Mouse (Mus musculus) hindbrain, embryonic 16.5 days (tissue): ENCODE measurements around the gene Fblim1. TPM values are rescaled to one million over a fixed set of nuclear protein-coding genes. Genes with fewer than 3 reads are reported as not detected.

Source experiments
- ATAC-seq: fragments of 200-750 bp; cut with Nextera tagmentation; 2 replicates; pipeline ENCODE4 v1.8.0; 2017; ENCODE audit warnings: moderate TSS enrichment, moderate library complexity
- H3K27ac ChIP-seq: fragments of 300-500 bp; sonication (generic); 2 replicates; pipeline ENCODE4 v1.5.1; 2014; ENCODE audit warnings: low read depth, mild to moderate bottlenecking, control low read depth, low read length, moderate library complexity
- H3K27me3 ChIP-seq: fragments of 300-500 bp; sonication (generic); replicated peaks from 2 replicates; pipeline ENCODE4 v1.6.1; 2014; ENCODE audit warnings: low read length; ENCODE audit not compliant: control insufficient read depth, insufficient read depth
- H3K36me3 ChIP-seq: fragments of 300-500 bp; sonication (generic); 2 replicates; pipeline ENCODE4 v1.6.1; 2014; ENCODE audit warnings: mild to moderate bottlenecking, low read length, moderate library complexity, mixed read lengths; ENCODE audit not compliant: control insufficient read depth, insufficient read depth
- H3K4me1 ChIP-seq: fragments of 300-500 bp; sonication (generic); 2 replicates; pipeline ENCODE4 v1.6.1; 2014; ENCODE audit warnings: low read depth, low read length; ENCODE audit not compliant: control insufficient read depth, insufficient read depth
- H3K4me2 ChIP-seq: fragments of 300-500 bp; sonication (generic); 2 replicates; pipeline ENCODE4 v1.6.1; 2014; ENCODE audit warnings: mild to moderate bottlenecking, low read length, control low read depth, moderate library complexity
- H3K4me3 ChIP-seq: fragments of 300-500 bp; sonication (generic); 2 replicates; pipeline ENCODE4 v1.5.1; 2014; ENCODE audit warnings: mild to moderate bottlenecking, low read length, control low read depth, moderate library complexity
- H3K9ac ChIP-seq: fragments of 300-500 bp; sonication (generic); 2 replicates; pipeline ENCODE4 v1.6.1; 2014; ENCODE audit warnings: low read depth, mild to moderate bottlenecking, control low read depth, low read length, moderate library complexity
- H3K9me3 ChIP-seq: fragments of 300-500 bp; sonication (generic); 2 replicates; pipeline ENCODE4 v1.6.1; 2014; ENCODE audit warnings: mild to moderate bottlenecking, low read length, moderate library complexity; ENCODE audit not compliant: control insufficient read depth
- WGBS: fragments of 180-500 bp; shearing (Covaris S2); extraction: QIAGEN DNeasy Blood & Tissue Kit; methylation state at CpG from one replicate; pipeline ENCODE4 v1.1.7; 2014; 5-methylcytosine and 5-hydroxymethylcytosine counted together
- polyA plus RNA-seq: library from polyadenylated mRNA; unstranded; fragments of >200 nt; fragmentation: Nextera tagmentation; extraction: Ambion mirVana; gene quantifications from 2 replicates; pipeline ENCODE4 v1.2.1, GENCODE M21; 2015

Gene Fblim1
- polyA plus RNA-seq, 1 experiment from 2014 or later = 42.9 TPM

GRCm38 (mm10) chr4:141576404-141576803 is 29.5 kb downstream of the Fblim1 start:
- Histone ChIP-seq H3K27me3 (no peaks in the 10 kb centered on the region), H3K27ac (no peak overlapping the region), H3K9ac (no peak overlapping the region), H3K4me1 (no peaks in the 10 kb centered on the region; the same call in 1 of the 2 replicates), H3K9me3 (peaks cover 3% of the 10 kb centered on the region; the same call in 1 of the 2 replicates), H3K36me3 (peaks cover 2% of the 10 kb centered on the region), H3K4me3 (no peak overlapping the region), H3K4me2 (no peak overlapping the region)
- no peak for ATAC-seq
- WGBS = 90% methylated on average over 11 of the region's 11 CpGs

GRCm38 (mm10) chr4:141574789-141575702 is 30.9 kb downstream of the Fblim1 start:
- H3K4me3 ChIP-seq = no peak overlapping the region
- H3K9ac ChIP-seq = no peak overlapping the region
- no peak overlapping the region for H3K27ac ChIP-seq
- peaks cover 3% of the 10 kb centered on the region; the same call in 1 of the 2 replicates for H3K9me3 ChIP-seq
- H3K4me2 ChIP-seq = peak overlapping the region; percentile 31; the same call in 1 of the 2 replicates
- no peaks in the 10 kb centered on the region for H3K27me3 ChIP-seq
- WGBS = 43% methylated on average over 27 of the region's 27 CpGs
- H3K4me1 ChIP-seq = no peaks in the 10 kb centered on the region; the same call in 1 of the 2 replicates
- ATAC-seq = peak; percentile 70
- peaks cover 2% of the 10 kb centered on the region for H3K36me3 ChIP-seq

GRCm38 (mm10) chr4:141573359-141573966 is 32.4 kb downstream of the Fblim1 start:
- no peak overlapping the region for H3K27ac ChIP-seq
- no peak overlapping the region for H3K4me3 ChIP-seq
- 67% methylated on average over 6 of the region's 6 CpGs for WGBS
- H3K4me1 ChIP-seq = no peaks in the 10 kb centered on the region; the same call in 1 of the 2 replicates
- peaks cover 3% of the 10 kb centered on the region; the same call in 1 of the 2 replicates for H3K9me3 ChIP-seq
- no peak for ATAC-seq
- no peak overlapping the region for H3K9ac ChIP-seq
- H3K4me2 ChIP-seq = no peak overlapping the region
- no peaks in the 10 kb centered on the region for H3K27me3 ChIP-seq
- H3K36me3 ChIP-seq = peaks cover 2% of the 10 kb centered on the region

GRCm38 (mm10) chr4:141572668-141573358 is 33.1 kb downstream of the Fblim1 start:
- Histone ChIP-seq H3K4me3 (no peak overlapping the region), H3K4me2 (no peak overlapping the region), H3K36me3 (peaks cover 2% of the 10 kb centered on the region), H3K9me3 (peaks cover 3% of the 10 kb centered on the region; the same call in 1 of the 2 replicates), H3K27me3 (no peaks in the 10 kb centered on the region), H3K4me1 (no peaks in the 10 kb centered on the region; the same call in 1 of the 2 replicates), H3K27ac (no peak overlapping the region), H3K9ac (no peak overlapping the region)
- WGBS = 79% methylated on average over 7 of the region's 7 CpGs
- no peak for ATAC-seq

- H3K36me3 ChIP-seq = peaks cover 1% of the 10 kb centered on the region; the same call in 1 of the 2 replicates
- no peaks in the 10 kb centered on the region; the same call in 1 of the 2 replicates for H3K4me1 ChIP-seq
- H3K4me2 ChIP-seq = no peak overlapping the region
- ATAC-seq = no peak
- peaks cover 2% of the 10 kb centered on the region; the same call in 1 of the 2 replicates for H3K9me3 ChIP-seq
- H3K27ac ChIP-seq = no peak overlapping the region
- H3K9ac ChIP-seq = no peak overlapping the region
- WGBS = 80% methylated on average over 10 of the region's 10 CpGs
- no peak overlapping the region for H3K4me3 ChIP-seq
- no peaks in the 10 kb centered on the region for H3K27me3 ChIP-seq
These were observed 34.0 kb downstream of the Fblim1 start for GRCm38 (mm10) chr4:141571934-141572333.

GRCm38 (mm10) chr4:141571337-141571739 is 34.6 kb downstream of the Fblim1 start:
- H3K9ac ChIP-seq = no peak overlapping the region

GRCm38 (mm10) chr4:141570821-141571220 is 35.1 kb downstream of the Fblim1 start:
- no peaks in the 10 kb centered on the region for H3K27me3 ChIP-seq
- no peaks in the 10 kb centered on the region; the same call in 1 of the 2 replicates for H3K4me1 ChIP-seq
- H3K36me3 ChIP-seq = no peaks in the 10 kb centered on the region
- no peaks in the 10 kb centered on the region for H3K9me3 ChIP-seq
- no peak for ATAC-seq
- no peak overlapping the region for H3K27ac ChIP-seq
- 90% methylated on average over 1 of the region's 1 CpGs for WGBS
- H3K4me2 ChIP-seq = no peak overlapping the region
- H3K4me3 ChIP-seq = no peak overlapping the region
- no peak overlapping the region for H3K9ac ChIP-seq

More at GRCm38 (mm10) chr4:141571337-141571739, 34.6 kb downstream of the Fblim1 start:
- H3K4me2 ChIP-seq = no peak overlapping the region
- no peaks in the 10 kb centered on the region for H3K27me3 ChIP-seq
- no peak for ATAC-seq
- H3K27ac ChIP-seq = no peak overlapping the region
- 69% methylated on average over 6 of the region's 6 CpGs for WGBS
- H3K9me3 ChIP-seq = no peaks in the 10 kb centered on the region
- no peaks in the 10 kb centered on the region for H3K36me3 ChIP-seq
- no peaks in the 10 kb centered on the region; the same call in 1 of the 2 replicates for H3K4me1 ChIP-seq
- H3K4me3 ChIP-seq = no peak overlapping the region

GRCm38 (mm10) chr4:141570004-141570403 is 35.9 kb downstream of the Fblim1 start:
- ATAC-seq = no peak
- H3K36me3 ChIP-seq = no peaks in the 10 kb centered on the region
- 64% methylated on average over 6 of the region's 6 CpGs for WGBS
- no peaks in the 10 kb centered on the region; the same call in 1 of the 2 replicates for H3K4me1 ChIP-seq
- no peaks in the 10 kb centered on the region for H3K27me3 ChIP-seq
- no peak overlapping the region for H3K9ac ChIP-seq
- no peak overlapping the region for H3K4me2 ChIP-seq
- H3K4me3 ChIP-seq = no peak overlapping the region
- no peak overlapping the region for H3K27ac ChIP-seq
- H3K9me3 ChIP-seq = no peaks in the 10 kb centered on the region
